Mouse (Mus musculus) intestine, embryonic 14.5 days (tissue): ENCODE measurements around the gene Taf15. TPM values are rescaled to one million over a fixed set of nuclear protein-coding genes. Genes with fewer than 3 reads are reported as not detected.

Source experiments
- ATAC-seq: fragments of 200-750 bp; cut with Nextera tagmentation; replicated peaks from 2 replicates; pipeline ENCODE4 v1.8.0; 2017; ENCODE audit warnings: low read depth, moderate number of reproducible peaks, moderate TSS enrichment, moderate library complexity; ENCODE audit not compliant: low FRiP score, low TSS enrichment
- DNase-seq: peaks from one replicate; pipeline ENCODE4 v3.0.0-alpha.2; 2018; ENCODE audit warnings: low spot score
- H3K27ac ChIP-seq: fragments of 300-500 bp; sonication (generic); 2 replicates; pipeline ENCODE4 v1.5.1; 2014; ENCODE audit warnings: low read depth, mild to moderate bottlenecking, control low read depth
- H3K27me3 ChIP-seq: fragments of 300-500 bp; sonication (generic); replicated peaks from 2 replicates; pipeline ENCODE4 v1.6.1; 2014; ENCODE audit warnings: low read length, control low read depth; ENCODE audit not compliant: control insufficient read depth, insufficient read depth
- H3K36me3 ChIP-seq: fragments of 300-500 bp; sonication (generic); 2 replicates; pipeline ENCODE4 v1.6.1; 2014; ENCODE audit warnings: low read length, control low read depth; ENCODE audit not compliant: control insufficient read depth, insufficient read depth
- H3K4me1 ChIP-seq: fragments of 300-500 bp; sonication (generic); replicated peaks from 2 replicates; pipeline ENCODE4 v1.6.1; 2014; ENCODE audit warnings: low read length, control low read depth, mixed read lengths; ENCODE audit not compliant: control insufficient read depth, insufficient read depth
- H3K4me2 ChIP-seq: fragments of 300-500 bp; sonication (generic); 2 replicates; pipeline ENCODE4 v1.6.1; 2014; ENCODE audit warnings: low read length
- H3K4me3 ChIP-seq: fragments of 300-500 bp; sonication (generic); 2 replicates; pipeline ENCODE4 v1.5.1; 2014; ENCODE audit warnings: low read depth, low read length, control low read depth, mixed read lengths
- H3K9ac ChIP-seq: fragments of 300-500 bp; sonication (generic); 2 replicates; pipeline ENCODE4 v1.6.1; 2014; ENCODE audit warnings: mild to moderate bottlenecking, low read length
- H3K9me3 ChIP-seq: fragments of 300-500 bp; sonication (generic); 2 replicates; pipeline ENCODE4 v1.6.1; 2016; ENCODE audit warnings: low read length, control low read depth; ENCODE audit not compliant: control insufficient read depth
- WGBS: fragments of 180-500 bp; shearing (Covaris S2); extraction: QIAGEN DNeasy Blood & Tissue Kit; methylation state at CpG from one replicate; pipeline ENCODE4 v1.1.7; 2014; 5-methylcytosine and 5-hydroxymethylcytosine counted together
- polyA plus RNA-seq: library from polyadenylated mRNA; unstranded; fragments of >200 nt; fragmentation: Nextera tagmentation; extraction: Ambion mirVana; gene quantifications from 2 replicates; pipeline ENCODE4 v1.2.1, GENCODE M21; 2014

Taf15 gene
- polyA plus RNA-seq, 1 experiment from 2014 or later, result 13.5 TPM

DNA sequence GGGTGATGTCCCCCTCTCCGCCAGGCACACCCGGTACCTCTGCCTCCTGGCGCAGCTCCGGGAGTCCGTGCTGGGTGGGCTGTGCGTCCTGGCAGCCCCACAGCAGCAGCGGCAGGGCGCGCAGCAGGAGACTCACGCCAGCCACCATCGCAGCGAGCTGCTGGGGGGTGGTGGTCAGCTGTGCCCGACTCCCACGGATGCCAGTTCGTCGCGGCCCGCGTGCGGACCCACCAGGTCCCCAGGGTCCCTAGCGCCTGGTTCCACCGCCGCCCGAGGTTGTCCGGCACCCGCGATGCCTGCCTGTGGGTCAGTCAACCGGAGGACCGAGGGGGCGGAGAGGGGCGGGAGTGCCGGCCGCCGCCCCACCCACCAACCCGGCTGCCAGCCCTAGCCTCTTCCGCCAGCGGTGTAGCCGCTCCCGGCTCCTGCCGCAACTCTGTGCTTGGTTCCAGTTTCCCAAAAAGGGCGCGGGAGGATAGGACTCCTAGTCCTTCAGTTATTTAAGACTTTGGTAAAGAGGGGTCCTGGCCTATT lies 10.1 kb upstream of the Taf15 start, which contains the start of gene Mmp28:
Gene Mmp28 (minus strand): TSS at position 361 of the 534 bp plus-strand sequence.
- WGBS, result under 1% methylated on average over 42 of the region's 42 CpGs
- Histone ChIP-seq H3K4me1 (peaks cover 10% of the 10 kb centered on the region), H3K4me3 (peak within 1 kb of the TSS; percentile 57), H3K36me3 (no peaks in the 10 kb centered on the region), H3K9ac (peak within 1 kb of the TSS; percentile 53), H3K9me3 (no peaks in the 10 kb centered on the region), H3K27ac (no peak within 1 kb of the TSS), H3K27me3 (peaks cover 27% of the 10 kb centered on the region), H3K4me2 (peak within 1 kb of the TSS; percentile 99)
- peak; percentile 55; the same call in 1 of the 2 replicates for ATAC-seq
- peak; percentile 73 for DNase-seq

DNA sequence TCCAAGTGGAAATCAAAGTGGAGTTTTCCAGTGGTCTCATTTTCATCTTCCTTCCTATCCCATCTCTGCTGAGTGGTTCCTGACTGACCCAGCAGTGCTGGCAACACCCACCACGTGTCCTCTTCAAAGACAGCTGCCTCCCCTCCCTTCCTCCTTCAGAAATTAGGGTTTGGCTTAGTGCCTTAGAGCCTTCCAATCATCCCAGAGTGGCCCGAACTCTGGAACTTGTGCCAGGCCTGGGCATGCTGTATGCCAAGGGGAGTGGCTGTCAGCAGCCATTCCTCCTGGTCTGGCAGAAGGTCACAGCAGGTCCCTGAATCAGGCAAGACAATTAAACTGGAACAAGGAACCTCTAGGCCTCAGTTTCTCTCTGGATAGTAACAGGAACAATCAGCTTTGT lies 6.9 kb upstream of the Taf15 start:
- H3K4me1 ChIP-seq, result peaks cover 8% of the 10 kb centered on the region; the same call in 1 of the 2 replicates
- peaks cover 23% of the 10 kb centered on the region for H3K27me3 ChIP-seq
- 33% methylated on average over 2 of the region's 2 CpGs for WGBS
- H3K4me3 ChIP-seq, result no peak overlapping the region
- H3K27ac ChIP-seq, result no peak overlapping the region
- DNase-seq, result no peak
- H3K9me3 ChIP-seq, result no peaks in the 10 kb centered on the region
- ATAC-seq, result no peak
- no peak overlapping the region for H3K9ac ChIP-seq
- H3K4me2 ChIP-seq, result no peak overlapping the region
- H3K36me3 ChIP-seq, result no peaks in the 10 kb centered on the region

DNA sequence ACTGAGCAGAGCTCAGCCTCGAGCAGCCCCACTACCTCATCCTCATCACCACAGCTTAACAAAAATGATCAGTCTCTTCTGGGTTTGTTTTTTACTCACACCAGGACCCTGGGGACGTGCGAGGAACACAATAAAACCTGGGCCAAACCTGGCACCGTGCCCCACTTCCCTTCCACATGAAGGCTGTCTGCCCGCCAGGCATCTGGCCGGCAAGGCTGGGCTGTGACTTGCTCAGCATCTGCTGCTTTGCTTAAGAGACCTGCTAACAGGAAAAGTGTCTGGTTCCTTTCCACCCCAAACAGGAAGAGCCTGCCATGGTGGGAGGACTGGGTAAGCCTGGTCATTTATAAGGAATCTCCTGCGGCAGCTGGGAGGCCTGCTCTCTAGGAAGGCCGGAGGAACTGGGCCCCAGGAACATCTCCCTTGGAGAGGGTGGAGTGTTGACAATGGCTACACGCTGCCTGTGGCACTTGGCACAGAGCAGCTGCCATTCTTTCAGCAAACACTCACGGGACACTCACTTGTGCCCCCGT lies 5.7 kb upstream of the Taf15 start:
- DNase-seq (peak; percentile 52), ATAC-seq (no peak)
- peaks cover 13% of the 10 kb centered on the region; the same call in 1 of the 2 replicates for H3K4me1 ChIP-seq
- no peak overlapping the region for H3K9ac ChIP-seq
- H3K36me3 ChIP-seq, result no peaks in the 10 kb centered on the region
- no peak overlapping the region for H3K4me2 ChIP-seq
- H3K9me3 ChIP-seq, result no peaks in the 10 kb centered on the region
- peaks cover 18% of the 10 kb centered on the region for H3K27me3 ChIP-seq
- peak overlapping the region; percentile 47; the same call in 1 of the 2 replicates for H3K27ac ChIP-seq
- 40% methylated on average over 11 of the region's 11 CpGs for WGBS
- H3K4me3 ChIP-seq, result no peak overlapping the region

DNA sequence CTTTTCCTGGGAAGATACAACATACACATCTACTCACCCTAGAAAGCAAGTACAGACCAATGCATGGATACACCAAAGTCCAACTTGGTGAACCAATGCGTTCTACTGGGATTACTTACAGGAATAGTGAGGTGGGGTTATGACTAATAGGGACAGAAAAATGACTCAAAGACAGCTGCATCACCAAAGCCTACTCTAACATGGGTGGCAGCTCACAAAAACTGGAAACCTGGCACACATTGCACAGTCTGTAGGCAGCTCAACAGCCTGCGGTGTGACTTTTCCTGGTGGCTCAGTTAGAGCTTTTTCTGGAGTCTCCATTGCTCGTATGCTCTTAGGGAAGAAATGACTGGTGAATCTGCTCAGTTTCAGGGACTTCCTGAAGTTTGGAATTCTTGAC lies 4.1 kb upstream of the Taf15 start:
- ATAC-seq (no peak), DNase-seq (no peak)
- H3K4me3 ChIP-seq, result no peak overlapping the region
- H3K9me3 ChIP-seq, result no peaks in the 10 kb centered on the region
- WGBS, result 91% methylated on average over 3 of the region's 3 CpGs
- H3K27me3 ChIP-seq, result peaks cover 9% of the 10 kb centered on the region
- H3K4me2 ChIP-seq, result no peak overlapping the region
- peaks cover 14% of the 10 kb centered on the region; the same call in 1 of the 2 replicates for H3K4me1 ChIP-seq
- no peak overlapping the region for H3K9ac ChIP-seq
- H3K36me3 ChIP-seq, result no peaks in the 10 kb centered on the region
- no peak overlapping the region for H3K27ac ChIP-seq

DNA sequence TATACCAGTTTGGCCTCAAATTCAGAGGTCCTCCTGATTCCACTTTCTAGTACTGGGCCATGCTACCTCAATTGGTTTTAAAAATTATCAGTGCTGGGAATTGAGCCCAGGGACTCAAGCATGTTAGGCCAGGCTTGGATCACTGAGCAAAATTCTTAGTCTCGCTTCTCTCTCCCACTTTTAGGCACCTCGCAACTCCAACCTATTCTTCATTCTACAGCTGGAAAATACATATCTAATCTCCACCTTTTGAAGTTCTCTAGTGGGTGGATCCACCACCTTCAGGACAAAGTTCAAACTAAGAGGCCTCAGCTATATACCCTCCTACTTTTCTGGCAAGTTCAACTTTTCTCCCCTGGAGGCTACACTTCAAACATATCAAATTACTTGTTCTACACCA lies 1.1 kb upstream of the Taf15 start:
- Histone ChIP-seq H3K9ac (no peak overlapping the region), H3K4me3 (no peak overlapping the region; the same call in 1 of the 2 replicates), H3K27ac (no peak overlapping the region), H3K27me3 (no peaks in the 10 kb centered on the region), H3K36me3 (peaks cover 10% of the 10 kb centered on the region), H3K4me1 (peaks cover 22% of the 10 kb centered on the region), H3K4me2 (peak overlapping the region; percentile 48), H3K9me3 (no peaks in the 10 kb centered on the region)
- ATAC-seq (no peak), DNase-seq (no peak)
- WGBS, result 88% methylated on average over 2 of the region's 2 CpGs

DNA sequence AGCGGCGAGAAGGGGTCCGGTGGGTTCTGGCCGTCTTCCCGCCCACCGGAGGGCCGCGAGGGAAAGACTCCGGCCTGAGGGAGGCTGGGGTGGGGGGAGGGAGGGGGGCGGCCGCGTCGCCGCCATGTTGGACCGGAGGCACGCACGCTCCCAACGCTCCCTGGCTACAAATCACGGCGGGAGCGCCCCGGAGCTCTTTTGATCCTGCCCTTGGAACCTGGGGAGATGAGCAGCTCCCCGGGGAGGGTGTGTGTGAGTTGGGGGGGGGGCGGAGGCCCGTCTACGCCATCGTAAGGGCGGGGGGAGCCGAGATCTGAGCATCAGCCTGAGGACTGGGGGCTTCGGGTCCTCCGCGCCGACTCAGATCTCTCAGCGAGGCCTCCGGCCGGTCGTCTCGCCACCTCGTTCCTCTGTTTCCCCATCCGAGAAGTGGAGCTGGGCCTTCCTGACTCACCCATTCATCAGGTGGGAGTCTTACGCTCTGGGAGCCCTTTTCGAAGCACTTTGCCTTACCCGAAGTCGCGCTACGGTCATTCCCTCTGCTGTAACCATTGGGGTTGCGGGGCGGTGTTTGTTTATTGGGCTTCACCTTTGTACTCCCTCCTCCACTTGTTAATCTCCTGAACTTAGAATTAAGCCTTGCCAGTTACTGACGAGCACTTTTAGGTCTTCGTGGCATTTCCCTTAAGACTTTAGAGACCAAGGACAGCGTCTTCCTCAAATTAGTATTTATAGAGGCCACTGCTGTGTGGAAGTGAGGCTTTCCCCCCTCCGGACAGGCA lies 540 bp downstream of the Taf15 start:
- ATAC-seq, result peak; percentile 79
- H3K9ac ChIP-seq, result peak overlapping the region; percentile 82
- peaks cover 21% of the 10 kb centered on the region for H3K36me3 ChIP-seq
- no peak for DNase-seq
- no peaks in the 10 kb centered on the region for H3K9me3 ChIP-seq
- peak overlapping the region; percentile 73 for H3K4me2 ChIP-seq
- peak overlapping the region; percentile 99 for H3K4me3 ChIP-seq
- no peaks in the 10 kb centered on the region for H3K27me3 ChIP-seq
- peak overlapping the region; percentile 92 for H3K27ac ChIP-seq
- peaks cover 13% of the 10 kb centered on the region for H3K4me1 ChIP-seq
- under 1% methylated on average over 51 of the region's 52 CpGs for WGBS

DNA sequence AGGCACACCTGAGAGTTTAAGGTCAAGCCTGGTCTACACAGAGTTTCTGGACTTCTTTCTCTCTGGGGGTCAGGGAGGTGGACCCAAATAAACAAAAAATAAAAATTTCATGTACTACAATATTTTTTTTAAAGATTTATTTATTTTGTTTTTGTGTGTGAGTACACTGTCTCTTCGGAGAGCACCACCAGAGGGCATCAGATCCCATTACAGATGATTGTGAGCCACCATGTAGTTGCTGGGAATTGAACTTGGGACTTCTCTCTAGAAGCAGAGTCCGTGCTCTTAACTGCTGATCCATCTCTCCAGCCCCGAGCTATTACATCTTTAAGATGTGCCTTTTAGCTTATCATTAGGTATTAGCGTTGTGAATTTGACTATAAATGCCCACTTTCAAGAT lies 18.6 kb downstream of the Taf15 start:
- no peaks in the 10 kb centered on the region for H3K4me1 ChIP-seq

DNA sequence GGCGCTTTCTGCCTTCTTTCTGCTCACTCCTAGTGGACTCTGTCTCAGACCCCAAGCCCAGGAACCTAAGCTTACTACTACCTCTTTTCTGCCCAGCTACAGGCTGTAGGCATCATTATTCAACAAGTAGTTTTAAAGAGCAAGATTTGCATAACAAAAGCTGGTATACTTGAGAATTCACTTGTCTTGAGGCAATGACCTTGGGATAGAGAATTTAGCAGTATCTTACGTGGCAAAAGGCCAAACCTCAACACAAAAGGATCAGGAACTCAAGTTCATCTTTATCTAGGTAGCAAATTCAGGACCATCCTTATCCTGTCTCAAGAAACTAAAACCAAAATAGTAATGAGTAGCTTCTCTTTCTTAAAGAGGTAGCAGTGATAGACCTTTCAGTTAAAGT lies 22.7 kb downstream of the Taf15 start:
- peaks cover 70% of the 10 kb centered on the region for H3K36me3 ChIP-seq
- no peaks in the 10 kb centered on the region for H3K9me3 ChIP-seq
- DNase-seq (no peak), ATAC-seq (no peak)
- no peak overlapping the region for H3K4me2 ChIP-seq
- no peaks in the 10 kb centered on the region for H3K4me1 ChIP-seq
- no peaks in the 10 kb centered on the region for H3K27me3 ChIP-seq
- H3K27ac ChIP-seq, result no peak overlapping the region
- no peak overlapping the region for H3K9ac ChIP-seq
- WGBS, result 97% methylated on average over 2 of the region's 2 CpGs
- H3K4me3 ChIP-seq, result no peak overlapping the region

More for the DNA sequence above, 18.6 kb downstream of the Taf15 start:
- DNase-seq (no peak), ATAC-seq (no peak)
- peaks cover 59% of the 10 kb centered on the region for H3K36me3 ChIP-seq
- no peaks in the 10 kb centered on the region for H3K27me3 ChIP-seq
- H3K4me2 ChIP-seq, result no peak overlapping the region
- WGBS, result 88% methylated on average over 4 of the region's 4 CpGs
- no peaks in the 10 kb centered on the region for H3K9me3 ChIP-seq
- no peak overlapping the region for H3K4me3 ChIP-seq
- H3K9ac ChIP-seq, result no peak overlapping the region
- no peak overlapping the region for H3K27ac ChIP-seq
